Mouse (Mus musculus): ENCODE results near the gene Vasn.
"Not testable (repeated sequence)": the region's sequence is repeated elsewhere in the genome, so short reads cannot be mapped to it uniquely, and the experiment has no call there.

Vasn gene

GRCm38 (mm10) chr16:4674091-4674490, 34.4 kb downstream of the Vasn start:
- peak; percentile 77 for DNase-seq

- no peak for DNase-seq
Observed at GRCm38 (mm10) chr16:4676836-4677235, 37.1 kb downstream of the Vasn start.

GRCm38 (mm10) chr16:4678080-4678479, 38.3 kb downstream of the Vasn start:
- no peak for DNase-seq

GRCm38 (mm10) chr16:4679121-4680018, 39.6 kb downstream of the Vasn start, which contains the start of gene Coro7:
TSS of gene Coro7 (minus strand) at chr16:4679777.
- peak; percentile 93 for DNase-seq

GRCm38 (mm10) chr16:4680922-4681455, 41.2 kb downstream of the Vasn start:
- DNase-seq: not testable (repeated sequence)

- no peak for DNase-seq
Observed at GRCm38 (mm10) chr16:4682628-4683179, 43.0 kb downstream of the Vasn start.

GRCm38 (mm10) chr16:4683193-4683580, 43.4 kb downstream of the Vasn start:
- DNase-seq: no peak

GRCm38 (mm10) chr16:4683581-4684456, 44.1 kb downstream of the Vasn start:
- peak; percentile 97 for DNase-seq

GRCm38 (mm10) chr16:4684457-4684791, 44.7 kb downstream of the Vasn start:
- no peak for DNase-seq

- DNase-seq: not testable (repeated sequence)
Observed at GRCm38 (mm10) chr16:4689371-4689770, 49.6 kb downstream of the Vasn start.
